Mouse (Mus musculus): Measurements from ENCODE around the gene Ltbr. TPM values are rescaled to one million over a fixed set of nuclear protein-coding genes. Genes with fewer than 3 reads are reported as not detected.

Ltbr gene
- 67.4 and 67.8 TPM in 2 replicates for polyA plus RNA-seq (2014; fragmentation: Nextera tagmentation; extraction: Ambion mirVana)

DNA sequence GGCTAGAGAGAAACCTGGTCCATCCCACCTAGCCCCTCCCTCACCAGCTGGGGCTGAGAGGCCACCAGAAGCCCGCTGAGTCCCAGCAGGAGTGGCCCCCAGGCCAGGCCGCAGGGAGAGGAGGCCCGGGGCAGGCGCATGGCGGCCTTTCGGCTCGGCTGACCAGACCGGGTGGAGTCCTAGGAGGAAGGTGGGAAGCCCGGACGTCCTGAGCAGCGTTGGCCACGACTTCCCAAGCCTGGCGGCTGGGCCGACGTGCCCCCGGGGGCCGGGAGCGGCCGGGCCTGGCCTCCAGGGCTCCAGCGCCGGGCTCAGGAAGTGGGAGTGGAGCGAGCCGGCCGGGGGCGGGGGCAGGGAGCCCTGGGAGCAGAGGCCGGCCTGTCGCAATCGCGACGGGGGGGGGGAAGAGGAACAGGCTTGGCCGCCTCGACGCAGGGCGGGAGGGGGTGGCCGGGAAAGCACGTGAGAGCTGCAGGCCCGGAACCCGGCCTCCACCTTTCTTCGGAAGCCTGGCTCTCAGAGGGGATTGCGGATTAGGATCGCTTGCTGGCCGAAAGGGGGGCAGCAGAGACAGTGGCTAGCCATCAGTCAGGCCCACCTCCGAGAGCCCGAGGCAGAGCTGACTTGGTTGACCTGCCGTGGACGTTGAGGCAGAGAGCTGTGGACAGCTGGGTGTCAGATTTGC lies at the start of gene Ltbr:
TSS of gene Ltbr (minus strand) at position 340 of the 685 bp plus-strand sequence.
- H3K36me3 ChIP-seq (ENCODE audit: control insufficient read depth, insufficient read depth, low read length): peaks cover 26% of the 10 kb centered on the region
- WGBS: 2% methylated on average over 42 of the region's 46 CpGs
- DNase-seq (ENCODE audit: low spot score) (peak; percentile 86), ATAC-seq (replicated peaks; ENCODE audit: low FRiP score, low TSS enrichment, low read depth) (peak; percentile 89)
- H3K27me3 ChIP-seq (replicated peaks; ENCODE audit: control insufficient read depth, insufficient read depth, low read length): no peaks in the 10 kb centered on the region
- peak within 1 kb of the TSS; percentile 93 for H3K9ac ChIP-seq (ENCODE audit: low read length)
- H3K27ac ChIP-seq (ENCODE audit: low read depth): peak within 1 kb of the TSS; percentile 79
- H3K4me2 ChIP-seq (ENCODE audit: low read length): peak within 1 kb of the TSS; percentile 86
- no peaks in the 10 kb centered on the region for H3K9me3 ChIP-seq (ENCODE audit: control insufficient read depth, low read length)
- peaks cover 30% of the 10 kb centered on the region for H3K4me1 ChIP-seq (replicated peaks; ENCODE audit: control insufficient read depth, insufficient read depth, low read length)
- H3K4me3 ChIP-seq (ENCODE audit: low read depth, low read length): peak within 1 kb of the TSS; percentile 63

DNA sequence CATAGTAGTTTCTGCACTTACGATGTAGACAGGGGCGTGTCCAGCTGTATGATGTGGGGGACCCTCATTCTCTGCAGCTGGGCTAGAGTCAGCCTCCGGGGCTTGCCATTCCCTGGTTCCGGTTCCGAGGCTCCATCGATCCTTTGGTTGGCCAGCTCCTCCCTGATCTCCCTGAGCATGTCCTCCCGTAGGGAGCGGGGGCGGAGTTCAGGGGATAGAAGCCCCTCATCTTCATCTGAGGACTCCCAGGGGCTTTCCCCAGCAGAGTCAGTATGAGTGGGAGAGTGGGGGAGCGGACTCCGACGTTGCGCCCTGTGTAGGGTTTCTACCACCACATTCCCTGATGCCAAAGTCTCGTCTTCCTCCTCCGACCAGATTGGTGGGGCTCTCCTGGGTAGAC lies 49.3 kb upstream of the Ltbr start:
- Histone ChIP-seq H3K36me3 (ENCODE audit: control insufficient read depth, insufficient read depth, low read length) (peaks cover 48% of the 10 kb centered on the region), H3K27ac (ENCODE audit: low read depth) (no peak overlapping the region), H3K9me3 (ENCODE audit: control insufficient read depth, low read length) (no peaks in the 10 kb centered on the region), H3K4me3 (ENCODE audit: low read depth, low read length) (no peak overlapping the region), H3K4me1 (replicated peaks; ENCODE audit: control insufficient read depth, insufficient read depth, low read length) (peaks cover 15% of the 10 kb centered on the region; the same call in 1 of the 2 replicates), H3K27me3 (replicated peaks; ENCODE audit: control insufficient read depth, insufficient read depth, low read length) (peaks cover 7% of the 10 kb centered on the region; the same call in 1 of the 2 replicates), H3K9ac (ENCODE audit: low read length) (no peak overlapping the region), H3K4me2 (ENCODE audit: low read length) (peak overlapping the region; percentile 30)
- 31% methylated on average over 15 of the region's 15 CpGs for WGBS
- DNase-seq (ENCODE audit: low spot score) (no peak), ATAC-seq (replicated peaks; ENCODE audit: low FRiP score, low TSS enrichment, low read depth) (no peak)

DNA sequence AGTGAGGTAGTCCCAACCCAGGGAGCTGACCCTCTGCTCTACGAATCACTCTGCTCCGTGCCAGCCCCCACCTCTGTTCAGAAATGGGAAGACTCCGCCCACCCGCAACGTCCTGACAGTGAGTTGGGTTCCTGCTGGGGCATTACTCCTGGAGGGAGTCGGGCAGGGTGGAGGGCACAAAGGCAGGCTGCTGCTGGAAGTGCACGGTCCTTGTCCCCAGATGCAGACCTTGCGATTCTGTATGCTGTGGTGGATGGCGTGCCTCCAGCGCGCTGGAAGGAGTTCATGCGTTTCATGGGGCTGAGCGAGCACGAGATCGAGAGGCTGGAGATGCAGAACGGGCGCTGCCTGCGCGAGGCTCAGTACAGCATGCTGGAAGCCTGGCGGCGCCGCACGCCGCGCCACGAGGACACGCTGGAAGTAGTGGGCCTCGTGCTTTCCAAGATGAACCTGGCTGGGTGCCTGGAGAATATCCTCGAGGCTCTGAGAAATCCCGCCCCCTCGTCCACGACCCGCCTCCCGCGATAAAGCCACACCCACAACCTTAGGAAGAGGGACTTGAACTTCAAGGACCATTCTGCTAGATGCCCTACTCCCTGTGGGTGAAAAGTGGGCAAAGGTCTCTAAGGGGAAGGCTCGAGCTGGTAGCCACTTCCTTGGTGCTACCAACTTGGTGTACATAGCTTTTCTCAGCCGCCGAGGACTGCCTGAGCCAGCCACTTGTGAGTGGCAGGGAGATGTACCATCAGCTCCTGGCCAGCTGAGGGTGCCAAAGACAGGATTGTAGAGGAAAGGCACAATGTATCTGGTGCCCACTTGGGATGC lies 48.0 kb upstream of the Ltbr start:
- Histone ChIP-seq H3K4me1 (replicated peaks; ENCODE audit: control insufficient read depth, insufficient read depth, low read length) (peaks cover 15% of the 10 kb centered on the region; the same call in 1 of the 2 replicates), H3K4me3 (ENCODE audit: low read depth, low read length) (no peak overlapping the region), H3K36me3 (ENCODE audit: control insufficient read depth, insufficient read depth, low read length) (peaks cover 60% of the 10 kb centered on the region), H3K9ac (ENCODE audit: low read length) (no peak overlapping the region), H3K27ac (ENCODE audit: low read depth) (no peak overlapping the region), H3K4me2 (ENCODE audit: low read length) (no peak overlapping the region), H3K27me3 (replicated peaks; ENCODE audit: control insufficient read depth, insufficient read depth, low read length) (peaks cover 7% of the 10 kb centered on the region; the same call in 1 of the 2 replicates), H3K9me3 (ENCODE audit: control insufficient read depth, low read length) (no peaks in the 10 kb centered on the region)
- DNase-seq (ENCODE audit: low spot score): no peak
- 0 out of 2 replicates have a peak, but pooled peaks have one; percentile 6 for ATAC-seq (replicated peaks; ENCODE audit: low FRiP score, low TSS enrichment, low read depth)
- 43% methylated on average over 38 of the region's 38 CpGs for WGBS

DNA sequence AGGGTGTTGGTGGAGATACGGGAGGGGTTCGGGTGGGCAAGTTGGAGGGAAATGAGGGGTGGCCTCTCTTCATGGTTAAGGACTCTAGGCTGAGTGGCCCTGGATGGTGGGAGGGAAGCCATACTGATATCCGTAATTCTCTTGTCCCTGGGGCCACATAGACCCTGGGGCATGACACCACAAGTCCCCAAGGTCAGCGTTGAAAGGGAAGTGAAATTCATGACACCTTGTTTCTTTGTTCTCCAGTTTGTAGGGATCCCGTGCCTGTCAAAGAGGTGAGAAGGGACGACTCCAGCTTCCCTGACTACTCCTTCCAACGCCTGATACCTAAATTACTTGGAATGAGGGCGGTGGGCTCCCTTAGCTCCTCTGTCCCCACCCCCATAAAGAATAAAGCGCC lies 47.2 kb upstream of the Ltbr start:
- H3K9ac ChIP-seq (ENCODE audit: low read length): no peak overlapping the region
- H3K9me3 ChIP-seq (ENCODE audit: control insufficient read depth, low read length): no peaks in the 10 kb centered on the region
- no peak overlapping the region for H3K27ac ChIP-seq (ENCODE audit: low read depth)
- ATAC-seq (replicated peaks; ENCODE audit: low FRiP score, low TSS enrichment, low read depth) (no peak), DNase-seq (ENCODE audit: low spot score) (no peak)
- H3K4me3 ChIP-seq (ENCODE audit: low read depth, low read length): no peak overlapping the region
- H3K4me2 ChIP-seq (ENCODE audit: low read length): no peak overlapping the region
- H3K4me1 ChIP-seq (replicated peaks; ENCODE audit: control insufficient read depth, insufficient read depth, low read length): peaks cover 22% of the 10 kb centered on the region
- 72% methylated on average over 9 of the region's 9 CpGs for WGBS
- H3K36me3 ChIP-seq (ENCODE audit: control insufficient read depth, insufficient read depth, low read length): peaks cover 60% of the 10 kb centered on the region
- peaks cover 7% of the 10 kb centered on the region; the same call in 1 of the 2 replicates for H3K27me3 ChIP-seq (replicated peaks; ENCODE audit: control insufficient read depth, insufficient read depth, low read length)

DNA sequence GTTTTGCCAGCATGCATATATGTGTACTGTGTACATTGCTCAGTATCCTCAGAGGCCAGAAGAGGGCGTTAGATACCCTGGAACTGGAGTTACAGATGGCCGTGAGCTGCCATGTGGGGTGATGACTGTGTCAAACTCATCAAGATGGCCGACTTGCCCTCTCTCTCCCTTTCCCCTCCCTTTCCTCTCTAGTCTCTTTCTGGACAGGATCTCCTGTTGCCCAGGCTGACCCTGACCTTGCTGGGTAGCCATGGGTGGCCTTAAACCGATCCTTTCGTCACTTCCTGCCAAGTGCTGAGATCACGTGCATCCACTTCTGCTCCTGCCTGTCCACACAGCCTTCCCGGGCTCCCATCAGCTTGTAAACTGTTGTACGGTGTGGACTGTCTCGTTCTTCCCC lies 46.3 kb upstream of the Ltbr start:
- no peak overlapping the region for H3K4me2 ChIP-seq (ENCODE audit: low read length)
- peaks cover 30% of the 10 kb centered on the region for H3K4me1 ChIP-seq (replicated peaks; ENCODE audit: control insufficient read depth, insufficient read depth, low read length)
- DNase-seq (ENCODE audit: low spot score): no peak
- ATAC-seq (replicated peaks; ENCODE audit: low FRiP score, low TSS enrichment, low read depth): no peak
- no peak overlapping the region for H3K27ac ChIP-seq (ENCODE audit: low read depth)
- H3K27me3 ChIP-seq (replicated peaks; ENCODE audit: control insufficient read depth, insufficient read depth, low read length): peaks cover 7% of the 10 kb centered on the region; the same call in 1 of the 2 replicates
- H3K36me3 ChIP-seq (ENCODE audit: control insufficient read depth, insufficient read depth, low read length): peaks cover 60% of the 10 kb centered on the region
- H3K4me3 ChIP-seq (ENCODE audit: low read depth, low read length): no peak overlapping the region
- no peak overlapping the region for H3K9ac ChIP-seq (ENCODE audit: low read length)
- WGBS: 51% methylated on average over 9 of the region's 9 CpGs
- H3K9me3 ChIP-seq (ENCODE audit: control insufficient read depth, low read length): no peaks in the 10 kb centered on the region

DNA sequence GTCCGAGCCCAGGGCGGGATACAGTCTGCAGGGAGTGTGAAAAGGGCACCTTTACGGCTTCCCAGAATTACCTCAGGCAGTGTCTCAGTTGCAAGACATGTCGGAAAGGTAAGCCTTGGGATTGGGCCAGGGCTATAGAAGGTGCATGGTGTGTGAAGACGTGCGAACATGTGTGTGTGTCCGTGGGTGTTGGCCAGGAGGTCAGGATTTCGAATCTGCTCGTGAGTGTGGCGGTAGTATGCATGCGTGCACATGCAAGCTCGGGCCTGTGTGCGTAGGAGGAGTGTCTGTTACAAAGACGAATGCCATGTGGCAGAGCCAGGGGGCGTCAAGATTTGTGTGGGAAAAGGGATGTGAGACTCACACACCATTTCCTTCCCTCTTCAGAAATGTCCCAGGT lies 43.6 kb upstream of the Ltbr start:
- Histone ChIP-seq H3K27me3 (replicated peaks; ENCODE audit: control insufficient read depth, insufficient read depth, low read length) (no peaks in the 10 kb centered on the region; the same call in 1 of the 2 replicates), H3K4me3 (ENCODE audit: low read depth, low read length) (no peak overlapping the region), H3K9ac (ENCODE audit: low read length) (no peak overlapping the region), H3K9me3 (ENCODE audit: control insufficient read depth, low read length) (no peaks in the 10 kb centered on the region), H3K36me3 (ENCODE audit: control insufficient read depth, insufficient read depth, low read length) (peaks cover 57% of the 10 kb centered on the region), H3K4me1 (replicated peaks; ENCODE audit: control insufficient read depth, insufficient read depth, low read length) (peaks cover 40% of the 10 kb centered on the region), H3K27ac (ENCODE audit: low read depth) (no peak overlapping the region), H3K4me2 (ENCODE audit: low read length) (no peak overlapping the region)
- ATAC-seq (replicated peaks; ENCODE audit: low FRiP score, low TSS enrichment, low read depth) (no peak), DNase-seq (ENCODE audit: low spot score) (no peak)
- WGBS: 89% methylated on average over 15 of the region's 15 CpGs

DNA sequence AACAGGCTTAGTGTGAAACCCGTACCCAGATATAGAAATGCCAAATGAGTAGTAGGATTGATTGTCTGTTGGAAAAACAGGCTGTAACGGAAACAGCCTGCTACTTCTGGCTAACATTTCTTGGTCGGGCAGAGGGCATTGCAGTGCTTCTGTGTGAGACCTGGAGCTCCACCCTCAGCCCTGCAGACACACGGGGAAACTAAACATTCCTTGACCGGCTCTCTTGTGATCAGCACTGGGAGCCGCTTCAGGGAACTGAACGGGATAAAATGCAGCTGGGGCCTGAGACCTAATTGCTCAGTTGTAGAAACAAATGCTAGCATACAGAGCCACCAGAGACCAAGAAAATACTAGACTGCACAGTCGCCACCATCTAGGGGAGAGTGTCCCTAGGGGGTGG lies 42.6 kb upstream of the Ltbr start:
- no peak overlapping the region for H3K27ac ChIP-seq (ENCODE audit: low read depth)

DNA sequence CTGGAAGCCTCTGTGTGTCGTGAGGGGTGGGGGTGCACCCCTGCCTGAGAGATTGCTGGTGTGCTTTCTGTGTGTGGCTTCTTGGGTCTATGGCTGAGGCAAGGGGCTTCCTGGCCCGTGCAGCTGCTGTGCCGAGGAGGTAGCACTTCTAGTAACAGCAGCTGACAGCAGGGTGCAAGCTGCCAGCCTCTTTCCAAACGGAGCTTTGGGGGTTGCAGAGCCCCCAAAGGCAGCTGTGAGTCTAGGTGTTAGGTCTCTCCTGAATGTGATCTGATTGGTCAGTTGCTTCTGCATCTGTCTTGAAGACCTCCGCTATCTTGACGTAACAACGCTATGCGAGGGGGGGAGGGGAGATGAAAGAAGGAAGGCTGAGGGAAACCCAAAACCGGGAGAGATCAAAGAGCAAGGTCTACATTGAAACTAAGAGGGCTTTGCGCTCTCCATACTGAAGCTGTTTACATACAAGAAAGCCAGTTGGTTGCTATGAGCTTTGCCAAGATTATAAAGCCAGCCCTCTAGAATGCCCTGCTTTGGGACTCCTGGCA lies 41.6 kb upstream of the Ltbr start:
- 12% methylated on average over 10 of the region's 10 CpGs for WGBS
- no peak overlapping the region for H3K9ac ChIP-seq (ENCODE audit: low read length)
- no peaks in the 10 kb centered on the region for H3K9me3 ChIP-seq (ENCODE audit: control insufficient read depth, low read length)
- H3K4me3 ChIP-seq (ENCODE audit: low read depth, low read length): no peak overlapping the region
- DNase-seq (ENCODE audit: low spot score) (no peak), ATAC-seq (replicated peaks; ENCODE audit: low FRiP score, low TSS enrichment, low read depth) (no peak)
- H3K27me3 ChIP-seq (replicated peaks; ENCODE audit: control insufficient read depth, insufficient read depth, low read length): no peaks in the 10 kb centered on the region
- H3K27ac ChIP-seq (ENCODE audit: low read depth): peak overlapping the region; percentile 67; the same call in 1 of the 2 replicates
- H3K4me1 ChIP-seq (replicated peaks; ENCODE audit: control insufficient read depth, insufficient read depth, low read length): peaks cover 58% of the 10 kb centered on the region
- H3K36me3 ChIP-seq (ENCODE audit: control insufficient read depth, insufficient read depth, low read length): peaks cover 36% of the 10 kb centered on the region
- H3K4me2 ChIP-seq (ENCODE audit: low read length): peak overlapping the region; percentile 40

More for the DNA sequence above, 42.6 kb upstream of the Ltbr start:
- peaks cover 51% of the 10 kb centered on the region for H3K4me1 ChIP-seq (replicated peaks; ENCODE audit: control insufficient read depth, insufficient read depth, low read length)
- no peak overlapping the region for H3K9ac ChIP-seq (ENCODE audit: low read length)
- H3K36me3 ChIP-seq (ENCODE audit: control insufficient read depth, insufficient read depth, low read length): peaks cover 46% of the 10 kb centered on the region
- DNase-seq (ENCODE audit: low spot score) (no peak), ATAC-seq (replicated peaks; ENCODE audit: low FRiP score, low TSS enrichment, low read depth) (no peak)
- H3K9me3 ChIP-seq (ENCODE audit: control insufficient read depth, low read length): no peaks in the 10 kb centered on the region
- WGBS: 13% methylated on average over 8 of the region's 8 CpGs
- no peaks in the 10 kb centered on the region for H3K27me3 ChIP-seq (replicated peaks; ENCODE audit: control insufficient read depth, insufficient read depth, low read length)
- no peak overlapping the region for H3K4me3 ChIP-seq (ENCODE audit: low read depth, low read length)
- H3K4me2 ChIP-seq (ENCODE audit: low read length): no peak overlapping the region
